Mouse (Mus musculus) skeletal muscle tissue, adult 2 months (tissue): ENCODE measurements around the gene Jund.
A peak's percentile ranks its signal among the peaks of the same experiment; 100 is the strongest.

Experiments used
- DNase-seq: peaks from one replicate; pipeline ENCODE4 v3.0.0-alpha.2; 2012; ENCODE audit warnings: low read depth, low spot score

Jund gene

DNA sequence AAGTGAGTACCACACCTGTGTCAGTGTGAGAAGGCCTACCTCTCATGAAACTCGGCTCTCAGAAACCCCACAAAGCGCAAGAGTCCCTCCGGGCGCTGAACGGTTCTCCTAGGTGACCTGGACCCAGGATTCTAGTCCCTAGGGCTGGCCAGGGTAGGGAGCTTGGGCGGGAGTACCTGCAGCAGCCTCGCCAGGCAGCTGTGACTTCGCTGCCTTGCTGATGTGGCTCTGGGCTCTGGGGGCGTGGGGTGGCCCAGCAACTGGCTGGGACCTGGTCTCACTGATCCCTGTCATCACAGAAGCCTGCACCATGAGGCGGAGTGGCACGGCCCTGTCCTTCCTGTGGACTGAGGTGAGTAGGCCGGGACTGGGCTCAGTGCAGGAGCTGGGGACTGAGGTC is 25.5 kb downstream of the Jund start:
- DNase-seq = no peak

GRCm38 (mm10) chr8:70725792-70726447 is 27.2 kb downstream of the Jund start:
- no peak for DNase-seq

DNA sequence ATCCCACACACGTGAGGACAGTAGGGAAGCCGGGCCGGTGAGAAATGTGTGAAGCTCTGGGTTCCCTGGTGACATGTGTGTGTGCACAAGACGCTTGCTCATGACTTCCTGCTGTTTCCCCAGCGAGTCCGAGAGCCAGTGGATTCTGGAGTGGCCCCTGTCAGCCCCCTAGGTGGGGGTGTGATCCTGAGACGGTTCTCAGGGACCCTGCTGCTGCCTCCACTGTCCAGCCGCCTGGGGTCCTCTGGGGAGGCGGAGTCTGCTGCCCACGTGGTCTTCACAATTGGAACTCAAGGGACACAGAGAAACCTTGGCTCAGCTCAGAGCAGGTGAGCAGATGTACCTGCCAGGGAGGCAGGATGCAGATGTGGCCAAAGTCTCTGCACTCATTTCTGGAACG is 28.0 kb downstream of the Jund start:
- DNase-seq = no peak

GRCm38 (mm10) chr8:70729808-70730475 is 31.2 kb downstream of the Jund start:
- no peak for DNase-seq

DNA sequence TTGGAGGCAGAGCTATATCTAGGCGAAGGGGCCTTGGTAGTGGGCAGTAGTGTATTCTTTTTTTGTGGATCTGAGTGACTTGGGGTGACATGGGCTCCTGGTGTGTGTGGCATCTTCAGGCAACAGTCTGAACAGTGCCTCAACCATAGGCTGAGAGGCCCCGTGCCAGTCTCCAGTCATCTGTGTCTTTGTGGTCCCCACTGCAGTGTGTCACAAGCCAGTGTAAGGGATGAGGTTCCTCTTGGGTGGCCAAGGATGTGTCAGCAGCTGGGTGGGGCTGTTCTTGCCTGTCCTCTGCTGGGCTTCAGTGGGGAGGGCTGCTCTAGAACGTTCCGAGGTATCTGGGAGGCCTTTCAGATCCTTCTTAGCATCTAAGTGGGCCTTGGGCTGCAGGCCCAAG is 32.2 kb downstream of the Jund start:
- DNase-seq = no peak

DNA sequence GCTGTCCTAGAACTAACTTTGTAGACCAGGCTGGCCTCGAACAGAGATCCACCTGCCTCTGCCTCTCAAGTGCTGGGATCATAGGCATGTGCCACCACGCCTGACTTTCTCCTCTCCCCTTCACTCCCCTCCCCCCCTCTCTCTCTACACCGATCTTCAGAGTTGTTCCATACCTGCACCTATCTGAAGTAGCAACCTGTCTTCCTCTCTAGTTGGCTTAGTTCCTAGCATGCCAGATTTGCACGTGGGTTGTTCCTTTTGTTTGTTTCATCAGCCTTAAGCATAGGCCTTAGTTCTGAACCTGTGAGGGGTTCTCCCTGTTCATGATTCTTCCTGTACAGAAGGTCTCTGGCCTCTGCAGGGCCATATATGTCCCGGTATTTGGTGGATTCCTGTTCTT is 39.0 kb downstream of the Jund start:
- DNase-seq = no peak

- DNase-seq = no peak
Observed at GRCm38 (mm10) chr8:70738211-70738610, 39.5 kb downstream of the Jund start.

- no peak for DNase-seq
Observed at GRCm38 (mm10) chr8:70741661-70742060, 42.9 kb downstream of the Jund start.

DNA sequence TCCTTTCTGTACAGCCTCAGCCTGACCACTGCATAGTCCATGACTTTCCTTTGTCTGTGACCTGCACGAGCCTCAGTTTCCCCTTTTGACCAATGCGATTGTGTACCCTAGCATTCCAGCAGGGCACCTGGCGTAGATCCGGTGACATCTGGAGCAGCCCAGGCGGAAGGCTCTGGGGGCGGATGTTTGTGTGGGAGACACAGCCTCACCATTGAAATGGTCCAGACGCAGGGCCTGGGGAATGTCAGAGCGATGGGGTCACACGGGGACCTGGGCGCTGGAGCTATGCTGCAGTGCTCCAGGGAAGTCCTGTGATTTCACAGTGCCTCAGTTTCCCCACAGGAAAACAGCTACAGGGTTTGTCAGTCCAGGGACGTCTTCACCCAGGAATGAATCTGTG is 43.4 kb downstream of the Jund start:
- no peak for DNase-seq

DNA sequence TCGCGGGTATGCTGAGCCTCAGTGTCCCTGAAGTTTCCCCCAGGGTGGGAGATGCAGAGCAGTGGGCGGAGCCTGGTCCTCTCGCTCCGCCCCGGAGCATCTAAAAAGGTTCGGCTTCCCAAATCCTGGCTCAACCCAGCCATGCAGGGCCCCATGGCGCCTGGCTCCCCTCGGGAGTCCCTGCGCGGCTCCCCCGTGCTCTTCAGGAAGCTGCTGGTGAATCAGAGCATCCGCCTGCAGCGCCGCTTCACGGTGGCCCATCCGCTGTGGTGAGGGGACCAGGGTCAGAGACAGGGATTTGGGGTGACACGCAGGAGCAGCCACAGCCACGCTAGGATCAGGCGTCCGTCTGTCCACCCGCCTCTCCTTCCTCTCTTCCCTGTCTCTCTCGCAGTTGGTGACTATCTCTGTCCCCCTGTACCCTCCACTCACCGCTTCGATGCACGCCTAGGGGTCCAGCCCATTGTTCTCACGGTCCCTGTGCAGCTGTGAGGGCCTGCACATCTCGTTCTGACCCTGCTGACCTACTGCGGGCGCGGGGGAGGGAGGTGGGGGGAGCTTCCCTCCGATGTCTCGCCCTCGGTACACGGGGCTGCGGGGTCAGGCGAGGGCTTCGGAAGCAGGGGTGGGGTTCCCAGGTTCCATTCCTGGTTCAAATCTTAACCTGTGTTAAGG is 44.4 kb downstream of the Jund start:
- no peak for DNase-seq

- peak; percentile 85 for DNase-seq
Observed at GRCm38 (mm10) chr8:70743656-70744590, 45.2 kb downstream of the Jund start.

GRCm38 (mm10) chr8:70744806-70745205 is 46.1 kb downstream of the Jund start:
- no peak for DNase-seq

DNA sequence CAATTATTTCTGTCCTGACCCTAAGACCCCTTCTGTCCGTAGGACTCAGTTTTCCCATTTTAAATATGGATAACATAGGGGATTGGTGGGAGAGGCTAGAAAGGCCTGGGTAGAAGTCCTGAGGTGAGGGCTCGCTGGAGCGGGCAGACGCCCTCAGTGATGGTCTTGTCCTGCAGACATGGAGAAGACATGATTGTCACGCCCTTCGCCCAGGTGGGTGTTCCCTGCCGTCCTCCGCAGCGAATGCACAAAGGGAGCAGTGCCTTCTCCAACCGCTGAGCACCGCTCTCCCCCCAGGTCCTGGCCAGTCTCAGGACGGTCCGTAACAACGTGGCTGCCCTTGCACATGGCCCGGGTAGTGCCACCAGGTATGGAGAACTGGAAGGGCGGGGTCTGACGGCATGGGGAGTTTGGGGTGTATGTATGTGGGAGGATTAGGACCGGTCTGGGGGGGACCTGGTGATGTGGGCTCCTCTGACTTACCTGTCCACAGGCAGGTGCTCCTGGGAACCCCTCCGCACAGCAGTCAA is 47.0 kb downstream of the Jund start:
- no peak for DNase-seq

DNA sequence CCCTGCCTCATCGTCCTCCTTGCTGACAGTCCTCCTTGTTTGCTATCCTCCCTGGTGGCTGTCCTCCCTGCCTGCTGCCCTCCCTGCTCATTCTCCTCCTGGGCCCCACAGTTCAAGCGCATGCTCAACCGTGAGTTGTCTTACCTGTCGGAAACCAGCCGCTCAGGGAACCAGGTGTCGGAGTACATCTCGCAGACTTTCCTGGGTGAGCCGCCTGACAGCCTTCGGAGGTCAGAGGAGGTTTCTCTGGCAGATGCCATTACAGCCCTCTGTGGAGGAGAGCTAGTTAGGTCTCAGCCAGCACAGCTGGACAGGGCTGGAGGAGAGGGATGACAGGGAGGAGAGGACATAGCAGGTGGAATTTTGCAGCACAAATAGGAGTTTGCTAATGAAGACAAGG is 47.9 kb downstream of the Jund start:
- DNase-seq = no peak

DNA sequence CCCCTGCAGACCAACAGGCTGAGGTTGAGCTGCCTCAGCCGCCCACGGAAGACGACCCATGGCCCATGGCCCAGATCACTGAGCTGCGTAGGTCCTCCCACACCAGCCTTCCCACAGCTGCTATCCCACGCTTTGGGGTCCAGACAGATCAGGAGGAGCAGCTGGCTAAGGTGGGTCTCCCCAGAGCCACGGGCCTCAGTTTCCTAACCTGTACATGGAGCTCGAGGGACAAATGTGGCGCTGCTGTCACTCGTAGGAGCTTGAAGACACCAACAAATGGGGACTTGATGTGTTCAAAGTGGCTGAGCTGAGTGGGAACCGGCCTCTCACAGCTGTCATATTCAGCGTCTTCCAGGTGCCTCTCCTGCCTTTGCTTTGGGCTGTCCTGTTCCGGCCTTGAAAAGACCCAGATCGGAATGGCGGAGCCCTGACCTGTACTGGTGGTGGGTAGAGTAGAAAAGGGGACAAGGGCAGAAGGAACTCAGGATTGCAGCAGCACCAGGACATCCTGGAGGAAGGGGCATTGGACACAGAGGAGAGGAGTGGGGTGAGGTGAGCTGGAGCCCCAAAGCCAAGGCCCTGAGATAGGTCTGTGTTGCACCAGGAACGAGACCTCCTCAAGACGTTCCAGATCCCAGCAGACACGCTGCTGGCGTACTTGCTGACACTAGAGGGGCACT is 48.6 kb downstream of the Jund start:
- no peak for DNase-seq

DNA sequence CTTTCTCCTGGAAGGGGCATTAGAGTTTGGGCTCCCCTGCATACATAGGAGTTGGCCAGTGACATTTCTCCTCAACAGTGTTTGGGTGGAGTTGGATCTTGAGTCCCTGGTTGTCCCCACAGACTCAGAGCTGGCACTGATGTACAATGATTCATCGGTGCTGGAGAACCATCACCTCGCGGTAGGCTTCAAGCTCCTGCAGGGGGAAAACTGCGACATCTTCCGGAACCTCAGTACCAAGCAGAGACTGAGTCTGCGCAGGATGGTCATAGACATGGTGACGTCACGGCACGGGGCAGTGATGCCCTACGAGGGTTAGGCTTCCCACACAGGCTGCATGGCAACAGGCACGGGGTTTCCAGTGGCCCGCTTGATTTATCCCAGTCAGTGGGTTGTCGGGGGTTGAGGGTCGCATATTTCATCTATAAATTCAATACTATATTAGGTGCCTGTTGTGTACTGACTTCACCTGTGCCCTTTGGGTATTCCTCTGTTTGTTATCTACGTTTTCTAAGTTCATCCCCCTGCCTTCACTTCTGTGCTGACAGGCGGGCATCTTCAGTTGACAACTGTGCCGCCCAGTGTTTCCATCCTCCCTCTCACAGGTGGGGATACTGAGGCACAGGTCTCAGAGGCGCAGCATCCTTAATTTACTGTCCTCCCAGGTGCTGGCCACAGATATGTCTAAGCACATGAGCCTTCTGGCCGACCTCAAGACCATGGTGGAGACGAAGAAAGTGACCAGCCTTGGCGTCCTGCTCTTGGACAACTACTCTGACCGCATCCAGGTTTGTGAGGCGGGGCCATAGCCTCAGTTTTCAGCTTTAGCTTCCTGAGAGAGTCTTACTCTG is 49.7 kb downstream of the Jund start:
- no peak for DNase-seq

DNA sequence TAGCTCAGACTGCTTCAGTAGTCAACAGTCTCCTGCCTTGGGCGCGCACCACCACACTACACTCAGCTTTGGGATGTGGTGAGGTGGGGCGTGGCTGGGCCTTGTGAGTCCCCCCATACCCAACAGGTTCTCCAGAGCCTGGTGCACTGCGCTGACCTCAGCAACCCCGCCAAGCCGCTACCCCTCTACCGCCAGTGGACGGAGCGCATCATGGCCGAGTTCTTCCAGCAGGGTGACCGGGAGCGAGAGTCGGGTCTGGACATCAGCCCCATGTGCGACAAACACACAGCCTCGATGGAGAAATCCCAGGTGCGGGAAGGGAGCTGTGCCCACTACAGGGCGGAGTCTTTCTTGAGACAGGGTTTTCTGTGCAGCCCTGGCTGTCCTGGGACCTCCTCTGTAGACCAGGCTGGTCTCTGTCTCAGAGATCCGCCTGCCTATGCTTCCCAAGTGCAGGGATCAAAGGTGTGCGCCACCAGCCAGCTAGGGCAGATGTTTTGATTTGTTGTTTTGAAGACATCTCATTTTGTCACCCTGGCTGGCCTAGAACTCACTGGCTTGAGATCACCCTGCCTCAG is 50.4 kb downstream of the Jund start:
- DNase-seq = no peak
